ENCODE assay signal across 20 mouse cellular contexts in the genomic region with DNA sequence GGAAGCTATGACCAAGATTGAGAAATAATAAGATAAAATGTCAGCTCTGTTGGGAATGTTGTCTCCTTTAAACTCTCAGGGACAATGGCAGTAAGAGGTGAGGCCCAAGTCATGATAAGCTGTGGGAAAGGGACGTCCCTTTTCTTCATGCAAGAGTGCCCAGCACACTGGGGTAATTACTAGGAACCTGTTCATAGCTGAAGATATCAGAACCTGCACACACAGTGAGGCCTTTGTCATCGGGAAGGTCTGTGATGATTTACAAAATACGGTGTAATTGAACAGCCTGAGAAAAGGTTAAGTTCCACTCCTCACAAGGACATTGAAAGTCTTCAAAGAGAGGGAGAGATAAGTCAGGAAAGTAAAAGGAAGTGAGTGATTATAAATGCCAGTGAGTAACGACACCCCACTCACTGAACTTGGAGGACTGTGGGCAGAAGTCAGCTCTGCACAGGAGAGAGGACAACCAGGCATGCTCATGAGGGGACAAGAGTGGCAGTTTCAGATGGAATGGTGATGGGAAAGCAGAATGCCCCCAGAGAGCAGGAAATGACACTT.
"Had no signal": no experiment of that assay in that cellular context is flagged by ENCODE, and none has a peak within 500 bp of the region (broad histone marks: within the 10 kb centered on the region; RNA-seq: fewer than 3 reads in every experiment).

No protein-coding gene starts in this region.

- H3K4me2 ChIP-seq: limb, embryonic 12.5 days; limb, embryonic 15.5 days; liver, embryonic 11.5 days; liver, embryonic 15.5 days; lung, embryonic 15.5 days; midbrain, embryonic 13.5 days; neural tube, embryonic 13.5 days had no signal

- H3K4me3 ChIP-seq: limb, embryonic 12.5 days; limb, embryonic 15.5 days; liver, embryonic 15.5 days; lung, embryonic 15.5 days; megakaryocyte, embryonic 14.5 days; midbrain, embryonic 10.5 days; midbrain, embryonic 13.5 days; myocyte; neural tube, embryonic 13.5 days had no signal

- H3K9me3 ChIP-seq: limb, embryonic 12.5 days; limb, embryonic 15.5 days; liver, embryonic 15.5 days; lung, embryonic 15.5 days; megakaryocyte, embryonic 14.5 days; midbrain, embryonic 10.5 days; midbrain, embryonic 13.5 days; neural tube, embryonic 13.5 days had no signal

- H3K9ac ChIP-seq: limb, embryonic 12.5 days; limb, embryonic 15.5 days; liver, embryonic 15.5 days; lung, embryonic 15.5 days; midbrain, embryonic 13.5 days; neural tube, embryonic 13.5 days had no signal

- ATAC-seq: midbrain, embryonic 13.5 days; midbrain, embryonic 16.5 days had no signal

- H3K4me1 ChIP-seq: limb, embryonic 12.5 days; liver, embryonic 15.5 days; megakaryocyte, embryonic 14.5 days had no signal

- H3K27me3 ChIP-seq: limb, embryonic 12.5 days; limb, embryonic 15.5 days; liver, embryonic 15.5 days; lung, embryonic 15.5 days; midbrain, embryonic 13.5 days; neural tube, embryonic 13.5 days had no signal

- H3K27ac ChIP-seq: limb, embryonic 12.5 days; limb, embryonic 15.5 days; liver, embryonic 15.5 days; lung, embryonic 15.5 days; midbrain, embryonic 13.5 days; neural tube, embryonic 13.5 days had no signal

- H3K36me3 ChIP-seq: limb, embryonic 12.5 days; limb, embryonic 15.5 days; liver, embryonic 15.5 days; lung, embryonic 15.5 days; midbrain, embryonic 10.5 days; midbrain, embryonic 13.5 days; neural tube, embryonic 13.5 days had no signal

- DNase-seq: kidney, adult 11 months; kidney, adult 9 months; kidney, postnatal 14 days; kidney, postnatal 4 days; left cerebral cortex, postnatal 4 days; lung, adult 18-20 months; lung, postnatal 10 days; lung, postnatal 36 days; thymus, postnatal 25 days had no signal
